Mouse (Mus musculus) E14TG2a.4 (cell line): ENCODE measurements at regions not wholly inside any gene's neighbourhood (a gene's known extent, or its start where the extent isn't known, plus 50 kb on each side); places are given as distances from the start of the nearest gene placed in this dataset.

ENCODE experiments used
- H3K27me3 ChIP-seq: 2 replicates; pipeline ENCODE4 v1.6.1; 2014; ENCODE audit warnings: low read length, control low read depth; ENCODE audit not compliant: insufficient read depth
- H3K36me3 ChIP-seq: 2 replicates; pipeline ENCODE4 v1.6.1; 2014; ENCODE audit warnings: low read length, control low read depth; ENCODE audit not compliant: insufficient read depth
- H3K4me1 ChIP-seq: replicated peaks from 2 replicates; pipeline ENCODE4 v1.6.1; 2014; ENCODE audit warnings: low read depth, low read length, control low read depth
- H3K4me3 ChIP-seq: replicated peaks from 2 replicates; pipeline ENCODE4 v1.5.1; 2014; ENCODE audit warnings: mild to moderate bottlenecking, low read length
- H3K9me3 ChIP-seq: 2 replicates; pipeline ENCODE4 v1.6.1; 2014; ENCODE audit warnings: low read length, control low read depth
- CTCF ChIP-seq: conservative IDR thresholded peaks from 2 replicates; pipeline ENCODE4 v1.5.1; 2014; ENCODE audit warnings: low read length
- NANOG ChIP-seq: IDR thresholded peaks from 2 replicates; pipeline ENCODE4 v1.6.1; 2014; ENCODE audit warnings: borderline replicate concordance, low read length, mixed read lengths
- POU5F1 ChIP-seq: IDR thresholded peaks from 2 replicates; pipeline ENCODE4 v1.6.1; 2014; ENCODE audit warnings: low read length, borderline replicate concordance

- no peak for TF ChIP-seq NANOG
- TF ChIP-seq POU5F1: no peak
- no peak for TF ChIP-seq CTCF
- no peaks in the 10 kb centered on the region for H3K36me3 ChIP-seq
- no peak overlapping the region for H3K4me3 ChIP-seq
- no peaks in the 10 kb centered on the region for H3K27me3 ChIP-seq
- H3K9me3 ChIP-seq: no peaks in the 10 kb centered on the region
- H3K4me1 ChIP-seq: no peaks in the 10 kb centered on the region
These were observed 92.5 kb downstream of the Nfkbiz start for GRCm38 (mm10) chr16:55746159-55746558.

DNA sequence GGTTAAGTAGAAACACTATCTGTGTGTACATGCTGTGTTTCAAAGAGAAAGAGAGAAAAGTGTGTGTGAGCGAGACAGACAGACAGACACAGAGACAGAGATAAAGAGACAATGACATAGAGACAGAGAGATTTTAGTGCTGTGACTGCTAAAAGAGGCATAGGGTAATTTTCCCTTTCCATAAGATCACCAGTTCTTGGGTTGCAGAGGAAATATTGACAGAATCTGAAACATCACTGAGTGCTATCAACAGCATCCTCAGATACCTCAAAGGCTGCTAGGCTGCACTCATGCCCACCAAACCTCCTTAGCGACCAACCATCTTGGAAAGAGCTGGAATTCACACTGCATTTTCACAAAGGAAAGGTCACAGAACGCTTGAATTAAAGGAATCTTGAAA lies 93.6 kb downstream of the Nfkbiz start:
- H3K36me3 ChIP-seq: no peaks in the 10 kb centered on the region
- H3K4me1 ChIP-seq: no peaks in the 10 kb centered on the region
- TF ChIP-seq POU5F1: no peak
- TF ChIP-seq NANOG: no peak
- no peak for TF ChIP-seq CTCF
- H3K27me3 ChIP-seq: no peaks in the 10 kb centered on the region
- no peak overlapping the region for H3K4me3 ChIP-seq
- H3K9me3 ChIP-seq: no peaks in the 10 kb centered on the region

DNA sequence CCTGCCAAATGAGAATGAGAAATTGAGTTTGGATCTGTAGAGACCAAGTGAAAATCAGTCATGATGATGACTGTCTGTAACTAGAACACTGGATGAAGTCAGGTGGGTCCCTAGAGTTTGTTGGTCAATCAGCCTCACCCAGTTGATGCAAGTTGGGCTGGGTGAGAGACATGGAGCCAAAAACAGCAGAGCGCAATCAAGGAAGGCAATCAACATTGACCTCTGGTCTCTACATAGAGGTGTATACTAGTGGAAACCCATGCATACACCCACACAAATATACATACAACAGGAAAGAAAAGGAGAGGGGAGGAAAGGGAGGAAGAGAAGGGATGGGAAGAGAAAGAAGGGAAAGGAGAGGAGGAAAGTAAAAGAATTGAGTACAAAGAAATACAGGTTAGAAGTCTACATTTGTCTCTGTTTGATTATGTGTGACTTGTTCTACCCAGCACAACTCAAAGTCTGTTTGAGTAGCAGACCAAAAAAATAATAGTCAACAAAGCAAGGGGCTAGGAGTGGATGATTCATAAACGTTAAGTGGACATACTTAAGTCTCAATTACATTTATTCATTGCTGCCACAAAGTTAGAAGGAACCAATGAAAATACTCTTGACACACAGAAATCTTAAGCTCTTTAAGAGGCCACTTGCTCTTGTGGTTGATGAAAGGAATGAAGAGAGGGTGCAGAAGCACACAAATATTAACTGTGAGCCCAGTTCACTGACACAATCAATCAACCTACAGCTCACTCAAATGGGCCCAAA lies 97.4 kb downstream of the Nfkbiz start:
- no peaks in the 10 kb centered on the region for H3K9me3 ChIP-seq
- TF ChIP-seq POU5F1 (no peak), NANOG (no peak), CTCF (no peak)
- H3K27me3 ChIP-seq: no peaks in the 10 kb centered on the region
- H3K4me1 ChIP-seq: no peaks in the 10 kb centered on the region
- no peak overlapping the region for H3K4me3 ChIP-seq
- H3K36me3 ChIP-seq: no peaks in the 10 kb centered on the region

DNA sequence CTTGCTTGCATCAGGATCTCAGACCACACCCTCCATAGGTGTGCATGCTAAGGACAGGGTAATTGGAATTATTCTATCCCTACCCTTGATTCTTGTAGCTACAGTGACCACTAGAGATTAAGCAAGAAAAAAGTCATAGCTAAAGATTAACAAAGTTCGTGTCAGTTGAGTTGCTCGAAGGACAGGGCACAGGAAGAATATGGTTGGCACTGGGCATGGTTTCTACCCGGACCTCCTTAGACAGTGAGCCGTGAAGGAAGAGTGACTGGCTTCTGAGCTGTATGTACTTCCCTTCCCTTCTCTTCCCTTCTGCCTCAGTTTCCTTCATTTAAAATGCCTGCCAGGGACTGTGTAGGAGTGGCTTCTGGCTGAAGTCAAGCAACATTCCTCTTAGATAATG lies 100.0 kb downstream of the Nfkbiz start:
- Histone ChIP-seq H3K36me3 (no peaks in the 10 kb centered on the region), H3K9me3 (no peaks in the 10 kb centered on the region), H3K4me1 (no peaks in the 10 kb centered on the region), H3K4me3 (no peak overlapping the region), H3K27me3 (no peaks in the 10 kb centered on the region)
- TF ChIP-seq NANOG (no peak), CTCF (no peak), POU5F1 (no peak)

- Histone ChIP-seq H3K4me3 (no peak overlapping the region), H3K36me3 (no peaks in the 10 kb centered on the region), H3K27me3 (no peaks in the 10 kb centered on the region), H3K9me3 (no peaks in the 10 kb centered on the region), H3K4me1 (no peaks in the 10 kb centered on the region)
- TF ChIP-seq POU5F1: no peak
- no peak for TF ChIP-seq NANOG
- no peak for TF ChIP-seq CTCF
These were observed 103.2 kb downstream of the Nfkbiz start for GRCm38 (mm10) chr16:55735476-55735968.

DNA sequence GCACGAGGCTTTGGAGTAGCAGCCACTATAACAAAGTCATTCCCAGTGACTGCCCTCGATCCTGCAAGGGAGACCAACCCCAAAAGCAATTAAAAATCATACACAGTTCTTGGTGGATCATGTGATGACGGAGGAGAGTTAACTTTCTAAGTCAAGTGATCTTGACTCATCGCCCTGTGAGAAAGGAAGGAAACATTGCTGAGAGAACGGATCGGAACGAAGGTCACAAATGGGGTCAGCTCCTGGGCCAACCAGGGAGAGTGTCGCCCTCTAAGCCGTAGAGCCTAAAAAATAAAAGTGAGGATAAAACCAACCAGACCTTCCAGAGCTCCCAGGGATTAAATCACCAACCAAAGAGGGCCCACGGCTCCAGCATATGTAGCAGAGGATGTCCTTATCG lies 104.4 kb downstream of the Nfkbiz start:
- Histone ChIP-seq H3K36me3 (no peaks in the 10 kb centered on the region), H3K4me3 (no peak overlapping the region), H3K9me3 (no peaks in the 10 kb centered on the region), H3K27me3 (no peaks in the 10 kb centered on the region), H3K4me1 (no peaks in the 10 kb centered on the region)
- TF ChIP-seq POU5F1 (no peak), NANOG (no peak), CTCF (no peak)

DNA sequence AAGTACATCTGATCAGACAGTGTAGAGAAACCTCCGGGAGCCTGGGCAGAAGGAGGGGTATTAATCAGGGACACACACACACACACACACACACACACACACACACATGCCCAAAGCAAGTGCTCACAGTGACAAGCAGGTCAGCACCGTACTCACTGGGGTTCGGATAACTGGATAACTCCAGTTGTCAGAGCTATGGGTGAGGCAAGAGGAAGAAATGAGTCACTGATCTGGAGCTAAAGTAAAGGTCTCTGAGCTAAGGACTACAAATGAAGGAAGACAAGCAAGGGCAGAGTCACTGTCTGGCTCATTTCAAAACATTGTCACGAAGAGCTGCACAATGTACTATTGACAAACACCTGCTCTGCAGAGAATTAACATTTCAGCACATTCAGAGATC lies 104.9 kb downstream of the Nfkbiz start:
- no peaks in the 10 kb centered on the region for H3K4me1 ChIP-seq
- H3K27me3 ChIP-seq: no peaks in the 10 kb centered on the region
- no peaks in the 10 kb centered on the region for H3K36me3 ChIP-seq
- TF ChIP-seq CTCF: no peak
- no peak for TF ChIP-seq NANOG
- TF ChIP-seq POU5F1: no peak
- no peak overlapping the region for H3K4me3 ChIP-seq
- H3K9me3 ChIP-seq: no peaks in the 10 kb centered on the region

DNA sequence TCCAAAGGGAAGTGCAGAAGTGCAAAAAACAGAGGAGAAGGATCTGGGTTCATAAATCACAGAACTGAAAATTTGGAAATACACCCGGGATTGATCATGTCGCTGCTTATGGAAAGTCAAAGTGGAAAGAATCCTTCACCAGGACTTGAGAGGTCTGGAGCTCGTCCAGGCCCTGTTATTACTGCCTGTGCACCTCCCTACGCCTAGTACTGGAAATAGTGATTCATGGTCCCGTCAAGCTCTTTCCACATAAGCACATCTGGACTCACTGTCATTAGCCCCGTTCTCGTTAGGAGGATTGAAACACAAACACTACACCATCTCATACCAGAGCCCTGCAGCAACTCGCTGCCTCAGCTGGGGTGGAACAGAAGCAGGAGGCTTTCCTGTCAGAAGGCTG lies 107.7 kb downstream of the Nfkbiz start:
- Histone ChIP-seq H3K36me3 (no peaks in the 10 kb centered on the region), H3K4me3 (no peak overlapping the region), H3K9me3 (no peaks in the 10 kb centered on the region), H3K4me1 (no peaks in the 10 kb centered on the region), H3K27me3 (no peaks in the 10 kb centered on the region)
- TF ChIP-seq CTCF: no peak
- no peak for TF ChIP-seq NANOG
- no peak for TF ChIP-seq POU5F1

DNA sequence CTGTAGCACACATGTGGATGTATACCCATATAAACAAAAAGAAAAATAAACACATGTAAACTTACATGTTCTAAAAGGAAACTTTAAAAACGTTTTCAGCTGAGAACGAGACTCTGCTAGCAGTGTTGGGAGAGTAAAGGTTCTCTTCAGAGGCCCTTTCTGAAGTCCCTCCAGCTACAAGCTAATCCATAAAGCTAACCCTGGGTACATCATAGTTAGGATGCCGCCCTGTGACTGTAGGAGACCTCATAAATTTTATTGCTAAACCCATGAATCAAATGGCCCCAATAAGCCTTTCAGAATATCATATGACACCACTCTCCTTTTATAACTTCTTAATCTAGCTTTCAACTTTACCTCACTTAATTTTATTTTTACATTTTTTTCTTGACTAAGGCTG lies 112.2 kb downstream of the Nfkbiz start:
- TF ChIP-seq NANOG: no peak
- TF ChIP-seq POU5F1: no peak
- TF ChIP-seq CTCF: no peak
- Histone ChIP-seq H3K36me3 (no peaks in the 10 kb centered on the region), H3K27me3 (no peaks in the 10 kb centered on the region), H3K9me3 (no peaks in the 10 kb centered on the region), H3K4me1 (no peaks in the 10 kb centered on the region), H3K4me3 (no peak overlapping the region)
